9 mouse cellular contexts compared by ENCODE assay signal in the genomic region with DNA sequence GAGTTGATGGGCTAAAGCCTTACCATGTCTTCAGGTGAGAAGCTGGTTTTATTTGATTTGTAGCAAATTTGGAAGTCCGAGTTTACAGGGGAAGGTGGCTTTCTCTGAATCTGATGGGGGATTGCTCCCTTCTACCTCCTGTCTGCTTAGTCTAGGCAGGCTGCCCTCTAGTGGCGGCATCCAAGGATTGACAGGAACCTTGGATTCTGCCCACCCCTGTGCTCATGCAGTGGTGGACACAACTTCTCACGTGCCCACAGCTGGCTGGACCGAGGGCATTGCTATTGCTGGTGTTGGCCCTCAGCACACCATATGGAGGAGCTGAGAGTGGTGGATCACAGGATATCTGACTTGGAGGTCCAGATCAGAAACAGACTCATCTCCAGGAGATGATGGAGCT. TPM values are rescaled to one million over a fixed set of nuclear protein-coding genes. Genes with fewer than 3 reads are reported as not detected.
DNase-seq lines count a peak whose midpoint lies in the region; TF ChIP-seq lines count a peak whose summit lies in the region.
"Had no signal": no experiment of that assay in that cellular context is flagged by ENCODE, and none has a peak within 500 bp of the region (broad histone marks: within the 10 kb centered on the region; RNA-seq: fewer than 3 reads in every experiment).

No protein-coding gene starts in this region.

- H3K4me1 ChIP-seq in heart, embryonic 10.5 days = peaks cover 4% of the 10 kb centered on the region; the same call in 1 of the 2 replicates

- peak; percentile 97; the same call in 1 of the 2 replicates for TF ChIP-seq CTCF in layer of hippocampus, adult 2 months (conservative IDR thresholded peaks at IDR 0.05)

- H3K9me3 ChIP-seq in heart, embryonic 10.5 days = no peaks in the 10 kb centered on the region
- H3K9me3 ChIP-seq: hindbrain, embryonic 15.5 days had no signal

- H3K27ac ChIP-seq in heart, embryonic 10.5 days = no peak overlapping the region
- H3K27ac ChIP-seq in layer of hippocampus, adult 2 months = no peak overlapping the region
- H3K27ac ChIP-seq: hindbrain, embryonic 15.5 days had no signal

- WGBS in heart, embryonic 10.5 days = 35% methylated on average over 4 of the region's 4 CpGs

- H3K36me3 ChIP-seq in heart, embryonic 10.5 days = peaks cover 7% of the 10 kb centered on the region; the same call in 1 of the 2 replicates
- H3K36me3 ChIP-seq: hindbrain, embryonic 15.5 days had no signal

- peaks cover 7% of the 10 kb centered on the region for H3K27me3 ChIP-seq in heart, embryonic 10.5 days (ENCODE audit: insufficient read depth, poor library complexity, severe bottlenecking)
- H3K27me3 ChIP-seq: hindbrain, embryonic 15.5 days had no signal

- H3K4me3 ChIP-seq in heart, embryonic 10.5 days = no peak overlapping the region
- H3K4me3 ChIP-seq in layer of hippocampus, adult 2 months = no peak overlapping the region
- H3K4me3 ChIP-seq: hindbrain, embryonic 15.5 days had no signal

- peak; percentile 77 for DNase-seq in heart, embryonic 10.5 days (ENCODE audit: low spot score)
- DNase-seq in heart, adult 8-10 months (ENCODE audit: low spot score) = no peak
- peak; percentile 65 for DNase-seq in urinary bladder, postnatal 25 days (ENCODE audit: low spot score)
- no peak for DNase-seq in urinary bladder, postnatal 10 days (ENCODE audit: low spot score)
- DNase-seq in embryo, embryonic 10 days (ENCODE audit: low spot score) = peak; percentile 75
- DNase-seq in layer of hippocampus, adult 2 months (ENCODE audit: low spot score in 2 of 2) = peak; percentile 41 to 73
- DNase-seq in natural killer cell, adult 2 months (ENCODE audit: low spot score in 2 of 2) = peak; percentile 38 to 57
- DNase-seq in thymus, postnatal 14 days = peak; percentile 82

RNA-seq across cellular contexts. Expression of a gene that starts 22.0 kb away (rescaled TPM):
- polyA plus RNA-seq in heart, embryonic 10.5 days (2016; fragmentation: Nextera tagmentation; extraction: Ambion mirVana) = 9.5 and 11.6 TPM in 2 replicates
- 10 to 100 TPM; 24.9 to 30.8 (median 27.7) TPM for total RNA-seq in heart, adult 8-10 months (2022)
- 10 to 100 TPM; 33.2 to 34.7 TPM for total RNA-seq in layer of hippocampus, adult 2 months (2021)

RNA-seq across cellular contexts. Expression of a gene that starts 50.3 kb away (rescaled TPM):
- 8.3 and 10.3 TPM in 2 replicates for polyA plus RNA-seq in heart, embryonic 10.5 days (2016; fragmentation: Nextera tagmentation; extraction: Ambion mirVana)
- total RNA-seq in heart, adult 8-10 months (2022) = 10 to 100 TPM; 25.5 to 32.9 (median 29.4) TPM
- 10 to 100 TPM; 41.6 to 43.0 TPM for total RNA-seq in layer of hippocampus, adult 2 months (2021)

Comparison
In these comparisons a context has a peak if more than half of its experiments do, and no peak if none do; other contexts are left out.
1. DNase-seq: peak in heart, embryonic 10.5 days (single experiment), urinary bladder, postnatal 25 days (single experiment), embryo, embryonic 10 days (single experiment), layer of hippocampus, adult 2 months (2 of 2), natural killer cell, adult 2 months (2 of 2) and thymus, postnatal 14 days (single experiment); none in heart, adult 8-10 months (single experiment) and urinary bladder, postnatal 10 days (single experiment).